Mouse (Mus musculus): Measurements from ENCODE around the gene Ddah1.
"Not testable (repeated sequence)": the region's sequence is repeated elsewhere in the genome, so short reads cannot be mapped to it uniquely, and the experiment has no call there.

The Ddah1 gene

DNA sequence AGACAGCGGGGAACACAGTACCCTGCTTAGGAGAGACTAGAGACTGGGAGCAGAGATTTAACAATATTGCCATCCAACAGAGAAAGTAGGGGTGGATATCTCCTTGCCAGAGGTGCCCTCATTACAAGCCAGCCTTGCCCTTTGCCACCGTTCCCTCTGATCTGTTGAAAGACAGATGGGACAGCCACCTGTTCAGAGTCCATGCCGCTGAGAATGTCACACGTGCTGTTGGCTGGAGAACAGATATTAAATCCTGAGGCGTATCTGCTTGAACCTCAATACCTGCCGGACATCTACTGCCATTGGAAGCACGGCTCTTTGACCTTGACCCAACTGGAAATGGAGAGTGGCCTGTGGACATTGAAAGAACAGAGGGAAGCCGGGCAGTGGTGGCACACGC, 148.1 kb downstream of the Ddah1 start:
- DNase-seq (ENCODE audit: low spot score in 2 of 2): no peak

DNA sequence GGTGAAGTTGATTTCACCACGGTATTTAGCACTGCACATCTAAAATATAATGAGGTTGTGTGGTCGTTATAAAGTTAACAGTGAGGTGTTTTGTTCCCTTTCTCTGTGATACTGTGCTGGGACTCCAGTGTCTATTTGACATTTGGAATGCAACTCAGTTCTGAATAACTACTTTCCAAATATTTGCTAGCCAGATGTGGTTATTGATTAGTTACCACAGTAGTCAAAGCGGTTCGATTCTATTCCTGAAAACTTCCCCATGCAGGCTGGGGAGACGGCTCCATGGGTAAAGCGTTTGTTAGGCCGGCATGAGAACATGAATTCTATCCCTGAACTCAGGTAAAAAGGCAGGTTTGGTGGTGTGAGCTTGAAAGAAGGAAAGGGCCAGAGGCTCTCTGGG, 154.0 kb downstream of the Ddah1 start:
- DNase-seq (ENCODE audit: low spot score in 2 of 2): no peak

DNA sequence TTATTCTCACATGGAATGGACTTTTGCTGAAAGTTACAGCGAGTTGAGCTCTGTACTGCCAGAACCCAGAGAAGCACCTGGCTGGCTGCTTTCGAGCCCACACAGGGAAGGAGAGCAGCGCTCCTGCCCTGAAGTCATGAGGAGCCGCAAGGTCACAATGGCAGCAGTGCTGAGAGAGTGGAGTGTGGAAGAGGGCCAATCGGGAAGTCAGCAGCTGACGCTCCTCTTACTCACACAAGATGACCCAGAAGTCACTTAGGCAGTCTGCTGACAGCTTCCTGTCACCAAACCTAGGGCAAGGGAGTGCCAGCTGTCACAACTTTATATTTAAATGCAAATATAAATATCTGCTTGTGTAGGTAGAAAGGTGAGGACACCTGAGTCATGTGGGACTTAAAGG, 154.8 kb downstream of the Ddah1 start:
- no peak for DNase-seq (ENCODE audit: low spot score in 2 of 2)

DNA sequence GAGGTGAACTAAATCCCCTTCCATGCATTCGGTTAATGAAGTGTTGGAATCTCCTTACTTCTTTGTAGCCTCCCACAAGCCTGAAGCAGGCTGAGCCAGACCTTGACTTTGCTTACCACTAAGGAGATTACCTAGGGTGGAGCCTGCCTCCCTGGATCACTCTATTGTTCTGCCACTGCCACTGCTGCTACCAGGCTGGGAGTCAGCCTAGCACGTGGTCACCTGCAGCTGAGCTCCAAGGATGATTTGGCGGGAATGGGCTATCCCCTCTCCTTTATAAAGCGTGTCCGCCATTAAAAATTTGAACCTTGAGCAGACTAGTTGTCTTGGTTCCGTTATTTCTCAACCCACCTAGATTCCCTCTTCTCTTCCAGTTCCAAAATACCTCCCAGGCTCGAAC, 155.5 kb downstream of the Ddah1 start:
- DNase-seq (ENCODE audit: low spot score in 2 of 2): not testable (repeated sequence)

DNA sequence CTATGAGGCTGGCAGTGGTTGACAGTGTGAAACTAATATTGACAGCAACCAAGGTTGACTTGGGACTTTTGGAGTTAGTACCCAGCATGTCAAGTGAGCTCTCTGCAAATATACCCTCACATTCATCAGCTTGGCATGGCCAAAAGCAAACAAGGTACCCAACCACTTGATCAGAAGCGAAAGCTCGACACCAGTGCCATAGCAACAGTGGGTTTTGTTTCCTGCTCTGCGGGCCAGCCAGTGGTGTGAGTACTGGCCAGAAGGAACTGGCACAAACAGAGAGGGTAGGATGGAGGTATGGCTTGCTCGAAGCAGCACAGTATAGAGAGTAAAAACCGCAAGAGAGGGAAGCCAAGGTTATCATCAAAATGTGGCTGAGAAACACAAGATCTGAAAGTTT, 157.9 kb downstream of the Ddah1 start:
- DNase-seq (ENCODE audit: low spot score in 2 of 2): no peak

DNA sequence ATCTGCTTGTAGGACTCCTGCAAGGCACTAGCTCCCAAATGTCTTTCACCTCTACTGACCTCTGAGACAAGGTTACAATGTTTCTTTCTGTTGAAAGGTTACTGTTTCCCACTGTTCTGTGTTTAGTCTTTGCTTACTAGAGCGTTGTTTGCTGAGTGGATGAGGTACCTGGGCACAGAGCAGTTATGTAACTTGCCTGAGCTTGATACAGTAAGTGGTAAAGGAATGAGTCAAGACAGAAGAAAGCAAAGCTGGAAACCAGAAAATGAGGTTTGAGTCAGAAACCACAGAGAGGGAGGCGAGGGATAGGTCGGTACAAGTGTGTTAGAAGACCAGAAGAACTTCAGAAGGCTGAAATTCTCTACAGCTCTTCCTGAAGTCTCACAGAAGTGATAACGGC, 158.4 kb downstream of the Ddah1 start:
- DNase-seq (ENCODE audit: low spot score in 2 of 2): no peak

DNA sequence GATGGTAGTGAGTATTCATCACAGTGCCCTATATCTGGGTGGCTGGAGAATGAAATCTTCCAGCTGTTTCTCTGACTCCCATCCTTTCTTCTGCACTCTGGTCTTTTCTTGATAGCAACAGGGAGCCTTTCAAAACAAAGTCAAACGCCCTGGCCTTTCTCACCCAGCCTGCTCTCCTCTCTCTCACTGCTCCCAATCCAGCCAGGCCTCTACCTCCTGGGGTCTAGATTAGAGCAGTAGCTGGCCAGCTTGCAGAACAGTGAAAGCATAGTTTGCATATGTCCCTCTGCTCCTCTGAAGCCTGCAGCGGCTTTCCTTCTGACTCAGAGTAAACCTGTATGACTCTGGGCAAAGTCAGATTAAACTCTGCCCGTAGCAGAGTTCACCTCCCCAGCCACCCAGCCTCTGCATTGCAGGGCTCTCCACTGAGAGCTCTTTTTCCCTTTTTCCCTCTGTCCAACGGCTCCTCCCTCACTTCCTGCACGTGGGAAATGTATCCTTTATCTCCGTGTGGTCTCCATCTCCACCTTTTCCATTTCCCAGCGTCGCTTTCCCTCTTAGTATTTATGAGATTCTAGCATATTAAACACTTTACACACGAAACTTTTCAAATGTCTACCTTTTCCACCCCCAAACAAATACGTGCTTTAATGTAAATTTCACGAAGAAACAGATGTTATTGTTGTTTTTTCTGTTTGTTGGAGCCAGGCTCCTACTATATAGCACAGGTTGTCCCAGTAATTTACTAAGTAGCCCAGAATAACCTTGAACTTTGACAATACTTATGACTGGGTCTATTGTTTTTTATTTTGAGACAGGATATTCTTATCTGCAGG, 163.8 kb downstream of the Ddah1 start, which contains the start of gene Bcl10:
Gene Bcl10, plus strand, starts transcription at position 786 of the 836 bp plus-strand sequence.
- DNase-seq (ENCODE audit: low spot score in 2 of 2): no peak

DNA sequence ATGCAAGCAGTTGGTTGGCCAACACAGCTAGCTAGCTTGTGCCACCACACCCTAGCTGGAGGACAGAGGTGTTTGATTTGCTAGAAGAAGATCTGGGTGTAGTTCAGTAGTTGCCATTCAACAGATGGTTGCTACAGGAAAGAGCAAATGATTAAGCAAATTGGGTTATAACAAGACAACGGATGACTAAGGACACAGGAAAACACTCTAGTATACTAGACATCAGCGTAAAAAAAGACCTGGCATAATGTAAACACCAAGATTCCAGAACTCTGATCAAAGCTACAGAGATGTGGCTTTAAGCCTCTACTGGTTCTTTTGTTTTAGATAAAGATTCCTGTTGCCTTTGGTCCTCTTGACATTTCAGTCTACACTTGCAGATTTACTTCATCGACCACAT, 164.5 kb downstream of the Ddah1 start:
- DNase-seq (ENCODE audit: low spot score in 2 of 2): no peak

DNA sequence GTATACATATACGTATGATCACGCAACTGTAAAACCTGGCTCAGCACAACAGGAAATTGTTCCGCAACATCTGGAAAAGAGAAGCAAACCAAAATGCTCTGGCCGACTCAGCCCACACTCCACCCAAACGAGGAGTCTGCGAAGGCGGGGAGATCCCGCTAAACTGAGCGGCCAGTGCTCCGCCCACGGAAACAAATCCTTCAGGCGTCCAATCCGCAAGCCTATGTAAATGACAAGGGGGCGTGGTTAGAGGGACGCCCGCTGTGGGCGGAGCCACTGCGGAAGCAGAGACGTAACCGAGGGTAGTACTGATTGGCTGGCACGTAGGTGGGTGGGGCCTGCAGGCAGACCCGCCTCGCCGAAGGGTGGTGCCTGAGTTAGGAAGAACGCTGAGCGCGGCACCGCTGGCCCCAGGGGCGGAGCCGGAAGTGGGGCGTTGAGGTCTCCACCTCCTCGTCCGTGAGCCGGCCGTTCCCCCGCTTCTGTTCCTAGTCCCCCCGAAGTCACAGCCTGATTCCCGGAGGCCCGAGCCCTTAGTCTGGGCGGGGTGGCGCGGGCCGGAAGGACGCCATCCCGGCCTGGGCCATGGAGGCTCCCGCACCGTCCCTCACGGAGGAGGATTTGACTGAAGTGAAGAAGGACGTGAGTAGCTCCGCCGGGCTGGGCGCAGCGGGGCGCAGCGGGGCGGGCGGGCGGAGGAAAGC, 165.6 kb downstream of the Ddah1 start:
- DNase-seq (ENCODE audit: low spot score in 2 of 2): peak; percentile 96 to 97

DNA sequence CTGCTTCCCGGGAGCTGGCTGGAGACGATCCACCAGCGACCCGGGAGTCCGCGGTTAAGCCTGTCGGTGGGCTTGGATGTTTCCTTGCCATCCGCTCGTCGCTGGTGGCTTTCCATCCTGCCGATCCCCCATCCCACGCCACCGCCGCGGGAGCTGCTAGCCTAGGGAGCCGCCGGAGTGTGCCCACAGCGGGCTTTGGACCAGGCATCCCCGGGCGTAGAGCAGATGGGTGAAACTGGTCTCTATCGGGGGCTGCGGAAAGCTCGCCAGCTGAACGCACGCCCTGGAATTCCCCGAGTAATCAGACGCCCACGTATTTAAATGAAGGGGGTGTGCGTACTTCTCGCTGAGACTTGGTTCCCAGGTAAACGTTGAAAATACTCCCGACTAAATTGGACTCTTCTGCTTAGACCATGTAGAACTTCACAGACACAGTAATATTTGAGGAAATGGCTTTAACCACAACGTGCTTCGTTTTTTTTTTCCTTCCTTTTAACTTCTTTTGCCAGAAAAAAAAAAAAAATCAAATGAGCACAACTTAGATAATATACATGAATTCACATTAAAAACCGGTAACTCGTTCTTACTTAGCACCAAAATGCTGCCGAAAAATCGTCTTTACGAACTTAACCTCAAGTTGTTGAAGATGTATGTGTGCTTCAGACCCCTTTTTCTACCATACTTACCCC, 166.3 kb downstream of the Ddah1 start:
- peak; percentile 42 to 49 for DNase-seq (ENCODE audit: low spot score in 2 of 2)

DNA sequence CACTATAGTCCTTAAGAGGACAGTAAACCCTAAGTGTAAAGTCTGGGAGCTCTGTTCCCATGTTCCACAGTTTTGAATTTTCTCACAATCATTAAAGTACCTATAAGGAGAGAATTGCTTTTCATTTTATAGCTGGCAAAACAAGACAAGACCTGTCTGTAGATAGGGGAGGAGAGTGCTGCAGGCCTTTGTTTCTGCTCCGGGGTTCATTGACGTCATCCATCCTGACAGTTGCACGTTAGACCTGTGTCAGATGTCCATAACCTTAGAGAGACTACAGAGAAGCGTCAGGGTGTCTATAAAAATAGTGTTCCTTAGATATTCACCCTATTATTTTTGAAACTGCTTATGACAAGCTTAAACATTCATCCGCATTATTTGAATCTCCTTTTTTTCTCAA, 167.0 kb downstream of the Ddah1 start:
- no peak for DNase-seq (ENCODE audit: low spot score in 2 of 2)

DNA sequence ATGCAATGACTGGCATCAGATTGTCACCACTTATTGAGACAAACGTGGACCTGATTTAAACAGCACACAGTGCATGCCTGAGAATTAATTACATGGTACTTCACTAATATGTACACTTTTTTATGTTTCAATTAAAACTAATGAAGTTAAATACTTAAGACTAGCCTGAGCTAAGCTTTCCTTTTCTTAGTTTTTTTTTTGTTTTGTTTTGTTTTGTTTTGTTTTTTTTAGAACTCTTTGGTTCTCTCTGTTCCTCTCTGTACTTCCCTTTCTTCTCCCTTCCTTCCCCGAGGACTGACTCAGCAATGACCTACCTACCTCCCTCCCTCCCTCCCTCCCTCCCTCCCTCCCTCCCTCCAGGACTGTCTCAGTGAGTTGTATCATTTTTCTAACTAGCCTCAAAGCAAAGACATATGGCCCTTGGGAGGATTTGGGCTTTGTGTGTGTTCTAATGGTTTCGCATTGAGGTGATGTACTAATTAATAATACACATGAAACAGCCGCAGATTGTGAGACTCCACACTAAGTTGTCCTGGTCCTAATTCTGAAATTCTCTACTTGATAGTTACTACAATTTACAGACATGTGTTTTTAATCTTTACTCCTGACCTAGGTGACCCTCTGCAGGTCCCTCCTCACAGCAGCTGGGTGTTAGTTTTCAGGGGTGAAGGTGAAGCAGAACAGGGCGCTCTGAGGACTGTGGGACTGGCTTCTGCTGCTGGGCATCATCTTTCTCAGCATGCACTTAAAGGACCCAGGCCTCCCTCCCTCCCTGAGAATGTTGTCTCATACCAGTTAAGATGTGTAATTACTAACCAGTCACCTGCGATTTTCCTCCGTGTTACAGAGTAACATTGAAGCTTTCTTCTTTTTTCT, 171.3 kb downstream of the Ddah1 start:
- DNase-seq (ENCODE audit: low spot score in 2 of 2): no peak

DNA sequence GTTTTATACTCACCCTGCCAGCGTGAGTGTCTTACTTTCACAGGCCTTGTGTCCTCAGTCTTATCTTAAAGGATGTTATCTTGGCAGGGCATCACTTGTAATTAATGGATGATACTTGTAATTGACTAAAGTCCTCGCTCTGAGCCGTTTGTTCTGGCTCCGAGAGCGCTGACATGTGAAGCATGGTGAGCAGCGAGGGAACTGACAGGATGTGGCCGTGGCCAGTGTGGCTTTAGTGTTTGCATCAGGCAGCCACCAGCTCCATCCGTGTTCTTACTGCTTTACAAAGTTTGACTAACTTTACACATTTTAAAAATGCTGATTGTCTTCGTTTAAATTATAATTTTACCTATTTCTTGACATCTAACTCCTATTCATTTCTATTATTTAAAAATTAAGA, 175.4 kb downstream of the Ddah1 start:
- DNase-seq (ENCODE audit: low spot score in 2 of 2): no peak

DNA sequence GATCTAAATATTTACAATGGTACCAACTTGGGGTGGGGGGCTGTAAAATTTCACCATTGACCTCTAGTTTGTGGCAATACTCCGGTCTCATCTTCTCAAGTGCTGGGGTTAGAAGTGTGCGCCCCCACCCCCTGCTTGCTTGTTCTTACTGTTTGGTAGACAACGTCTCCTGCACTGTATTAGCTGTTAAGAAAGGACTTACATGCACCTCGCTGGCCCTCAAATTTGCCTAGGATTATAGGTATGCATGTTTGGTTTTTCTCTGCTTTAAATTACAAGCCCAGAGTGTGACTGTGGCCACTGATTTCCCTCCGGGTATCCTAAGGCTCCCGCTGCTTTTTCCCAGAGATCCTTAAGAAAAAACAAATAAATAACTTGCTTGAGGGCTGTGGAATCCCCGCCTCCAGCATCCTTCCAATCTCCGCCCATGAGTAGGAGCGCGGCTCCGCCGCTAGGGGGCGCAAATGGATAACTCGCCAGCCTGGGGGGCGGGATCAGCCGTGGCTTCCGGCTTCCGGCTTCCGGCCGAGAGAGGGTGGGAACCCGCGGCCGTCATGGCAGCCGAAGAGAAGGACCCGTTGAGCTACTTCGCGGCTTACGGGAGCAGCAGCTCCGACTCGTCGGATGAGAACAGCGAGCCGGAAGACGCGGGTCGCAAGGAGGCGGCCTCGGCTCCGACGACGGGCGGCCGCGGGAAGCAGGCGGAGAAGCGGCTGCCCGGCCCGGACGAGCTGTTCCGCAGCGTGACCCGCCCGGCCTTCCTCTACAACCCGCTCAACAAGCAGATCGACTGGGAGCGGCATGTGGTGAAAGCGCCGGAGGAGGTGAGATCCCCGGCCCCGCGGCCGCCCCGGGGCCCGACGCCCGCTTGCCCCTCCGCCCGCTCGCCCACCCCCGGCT, 179.3 kb downstream of the Ddah1 start, which contains the start of gene 2410004B18Rik:
Gene 2410004B18Rik, plus strand, starts transcription at position 510 of the 900 bp plus-strand sequence.
- peak; percentile 85 to 91 for DNase-seq (ENCODE audit: low spot score in 2 of 2)

DNA sequence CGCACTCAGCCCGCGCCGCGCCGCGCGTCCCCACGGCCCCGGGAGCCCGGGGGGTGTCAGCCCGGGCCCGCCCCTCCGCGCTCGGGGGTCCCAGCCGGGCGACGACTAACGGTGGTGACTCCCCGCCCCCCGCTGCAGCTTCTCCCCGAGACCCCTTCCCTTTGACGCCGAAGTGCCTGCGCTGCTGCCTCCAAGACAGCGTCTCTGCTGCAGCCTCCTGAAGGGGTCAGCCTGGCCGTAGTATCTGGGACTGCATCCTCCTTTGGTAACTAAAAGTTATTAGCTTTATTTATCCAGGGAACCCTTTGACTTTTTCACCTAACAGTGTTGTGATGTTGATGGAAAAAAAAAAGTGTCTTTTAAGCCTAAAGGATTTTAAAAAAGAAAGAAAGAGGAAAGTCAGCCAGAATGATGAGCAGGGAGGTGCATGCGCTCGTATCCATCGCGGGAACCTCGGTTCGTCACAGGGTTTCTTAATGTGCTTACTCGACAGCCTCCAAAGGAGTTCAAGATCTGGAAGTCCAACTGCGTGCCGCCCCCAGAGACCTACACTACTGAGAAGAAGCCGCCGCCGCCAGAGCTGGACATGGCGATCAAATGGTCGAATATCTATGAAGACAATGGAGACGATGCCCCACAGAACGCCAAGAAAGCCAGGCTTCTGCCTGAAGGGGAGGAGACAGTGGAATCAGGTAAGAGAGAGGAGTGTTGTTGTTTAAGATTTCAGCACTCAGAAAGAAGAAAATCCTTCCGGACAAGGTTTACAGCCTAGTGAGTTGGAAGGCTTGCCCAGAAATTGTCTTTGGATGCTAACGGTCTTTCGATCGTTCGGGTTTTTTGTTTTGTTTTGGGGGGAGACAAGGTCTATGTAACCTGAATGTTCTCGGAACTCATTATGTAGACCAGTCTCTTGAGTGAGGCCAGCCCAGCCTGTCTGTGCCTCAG, 180.2 kb downstream of the Ddah1 start:
- no peak for DNase-seq (ENCODE audit: low spot score in 2 of 2)

DNA sequence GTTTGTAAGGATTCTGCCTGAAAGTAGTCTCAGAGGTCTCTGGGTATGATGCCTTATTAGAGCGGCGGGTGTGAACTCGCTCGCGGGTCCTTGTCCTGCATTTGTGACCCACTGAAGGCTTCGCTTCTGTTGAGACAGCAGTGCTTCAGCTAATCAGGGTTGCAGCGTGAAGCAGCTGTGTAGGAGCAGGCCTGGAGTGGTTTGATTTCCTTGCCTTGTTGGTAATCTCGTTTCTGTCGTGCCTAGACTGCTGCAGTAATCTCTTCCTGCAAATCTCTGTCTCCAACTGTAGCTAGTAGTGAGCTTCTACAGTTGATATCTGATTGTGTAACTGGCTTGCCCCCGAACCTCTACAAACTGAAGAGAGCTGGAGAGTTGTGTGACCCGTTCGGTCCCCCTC, 180.9 kb downstream of the Ddah1 start:
- no peak for DNase-seq (ENCODE audit: low spot score in 2 of 2)

DNA sequence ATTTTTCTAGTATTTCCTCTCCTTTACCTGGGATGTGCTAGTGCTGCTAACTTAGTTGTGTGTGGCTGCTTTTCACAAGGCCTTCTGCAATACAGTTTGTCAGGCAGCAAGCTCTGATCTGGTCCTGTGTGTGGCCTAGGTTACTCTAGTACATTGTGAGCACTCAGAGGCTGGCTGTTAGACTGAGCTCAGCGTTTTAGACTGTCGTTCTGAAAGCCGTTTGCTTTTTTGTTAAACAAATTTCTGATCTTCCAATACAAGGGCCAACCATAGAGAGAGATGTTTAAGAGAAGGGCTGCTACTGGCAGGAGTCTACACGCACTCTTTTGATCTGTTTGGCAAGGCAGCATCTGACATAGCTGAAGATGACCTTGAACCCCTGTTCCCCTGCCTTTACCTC, 181.5 kb downstream of the Ddah1 start:
- no peak for DNase-seq (ENCODE audit: low spot score in 2 of 2)

DNA sequence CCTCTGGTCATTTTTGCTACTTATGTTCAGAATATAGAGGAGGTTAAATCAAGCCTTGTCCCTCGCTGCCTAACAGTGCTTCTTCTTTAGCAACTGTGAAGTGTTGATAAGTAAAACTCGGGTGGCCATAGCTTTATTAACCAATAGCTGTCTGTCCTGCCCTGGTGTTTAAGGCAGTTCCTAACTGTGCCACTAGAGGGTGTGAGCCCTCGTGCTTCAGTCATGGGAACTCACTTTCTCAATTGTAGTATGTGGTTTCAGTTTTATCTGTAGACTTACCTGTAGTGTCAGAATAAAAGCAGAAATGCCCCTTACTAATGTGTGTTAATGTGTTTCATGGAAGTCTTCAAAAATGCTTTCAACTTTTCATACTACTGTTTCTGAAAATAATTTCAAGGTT, 183.5 kb downstream of the Ddah1 start:
- peak; percentile 56 to 65 for DNase-seq (ENCODE audit: low spot score in 2 of 2)
